Mouse (Mus musculus) MEL (cell line): ENCODE data around the gene Mtfp1. TPM values are rescaled to one million over a fixed set of nuclear protein-coding genes. Genes with fewer than 3 reads are reported as not detected.
"Not testable (repeated sequence)": the region's sequence is repeated elsewhere in the genome, so short reads cannot be mapped to it uniquely, and the experiment has no call there.

ENCODE experiments used
- DNase-seq: peaks from one replicate; pipeline ENCODE4 v3.0.0; 2011; ENCODE audit warnings: low read depth, low spot score
- H3K27ac ChIP-seq: 2 replicates; pipeline ENCODE4 v1.5.1; 2012; ENCODE audit warnings: low read depth, mild to moderate bottlenecking, control low read depth, low read length, moderate library complexity; ENCODE audit not compliant: control insufficient read depth
- H3K27me3 ChIP-seq, 2 experiments: fragments of 150-350 bp in 1 of 2; sonication (generic) in 1 of 2; 2 replicates each; pipeline ENCODE4 v1.6.1; 2012; ENCODE audit warnings: low read length in 2 of 2, mild to moderate bottlenecking in 2 of 2, improper control_type of control experiment in 1 of 2, moderate library complexity in 1 of 2; ENCODE audit not compliant: insufficient read depth in 2 of 2, control insufficient read depth in 1 of 2
- H3K36me3 ChIP-seq, 2 experiments: 2 replicates each; pipeline ENCODE4 v1.6.1; 2012 to 2014; ENCODE audit warnings: low read length in 2 of 2, improper control_type of control experiment in 1 of 2, inconsistent platforms in 1 of 2, mild to moderate bottlenecking in 1 of 2; ENCODE audit not compliant: insufficient read depth in 2 of 2, control insufficient read depth in 1 of 2
- H3K4me1 ChIP-seq, 2 experiments: fragments of 150-350 bp in 1 of 2; sonication (generic) in 1 of 2; 2 replicates each; pipeline ENCODE4 v1.6.1; 2012; ENCODE audit warnings: low read length in 2 of 2, improper control_type of control experiment in 1 of 2, mild to moderate bottlenecking in 1 of 2; ENCODE audit not compliant: insufficient read depth in 2 of 2, control insufficient read depth in 1 of 2
- H3K4me3 ChIP-seq, 2 experiments: fragments of 150-350 bp in 1 of 2; sonication (generic) in 1 of 2; 2 replicates each; pipeline ENCODE4 v1.5.1; 2012; ENCODE audit warnings: low read depth in 2 of 2, low read length in 2 of 2, mild to moderate bottlenecking in 2 of 2, moderate library complexity in 2 of 2, control low read depth in 1 of 2, improper control_type of control experiment in 1 of 2; ENCODE audit not compliant: control insufficient read depth in 1 of 2, insufficient read depth in 1 of 2
- H3K79me2 ChIP-seq: 2 replicates; pipeline ENCODE4 v1.6.1; 2012; ENCODE audit warnings: mild to moderate bottlenecking, low read length, moderate library complexity; ENCODE audit not compliant: control insufficient read depth, poor library complexity, insufficient read depth
- H3K9ac ChIP-seq: 2 replicates; pipeline ENCODE4 v1.6.1; 2012; ENCODE audit warnings: low read depth, mild to moderate bottlenecking, control low read depth, low read length, moderate library complexity; ENCODE audit not compliant: control insufficient read depth, poor library complexity, severe bottlenecking
- H3K9me3 ChIP-seq: fragments of 150-350 bp; sonication (generic); replicated peaks from 2 replicates; pipeline ENCODE4 v1.6.1; 2012; ENCODE audit warnings: mild to moderate bottlenecking, low read length, improper control_type of control experiment, moderate library complexity; ENCODE audit not compliant: insufficient read depth
- CHD1 ChIP-seq: IDR thresholded peaks from 2 replicates; pipeline ENCODE4 v1.6.1; 2012; ENCODE audit warnings: low read depth, mild to moderate bottlenecking, inconsistent platforms, low read length, improper control_type of control experiment
- CHD2 ChIP-seq: IDR thresholded peaks from 2 replicates; pipeline ENCODE4 v1.6.1; 2011; ENCODE audit warnings: low read length, improper control_type of control experiment
- E2F4 ChIP-seq: IDR thresholded peaks from 2 replicates; pipeline ENCODE4 v1.6.1; 2011; ENCODE audit warnings: low read depth, low read length, improper control_type of control experiment, borderline replicate concordance
- ETS1 ChIP-seq: IDR thresholded peaks from 2 replicates; pipeline ENCODE4 v1.6.1; 2012; ENCODE audit warnings: low read depth, mild to moderate bottlenecking, inconsistent platforms, low read length, improper control_type of control experiment, moderate library complexity
- GABPA ChIP-seq: IDR thresholded peaks from 2 replicates; pipeline ENCODE4 v1.6.1; 2012; ENCODE audit warnings: low read depth, mild to moderate bottlenecking, inconsistent platforms, low read length, improper control_type of control experiment, moderate library complexity
- JUND ChIP-seq: IDR thresholded peaks from 2 replicates; pipeline ENCODE4 v1.6.1; 2011; ENCODE audit warnings: low read depth, mild to moderate bottlenecking, improper control_type of control experiment, low read length
- MEF2A ChIP-seq: IDR thresholded peaks from 2 replicates; pipeline ENCODE4 v1.6.1; 2014; ENCODE audit warnings: low read depth, mild to moderate bottlenecking, inconsistent platforms, low read length, improper control_type of control experiment; ENCODE audit not compliant: poor library complexity, insufficient replicate concordance, severe bottlenecking; ENCODE audit errors: extremely low read depth
- MYB ChIP-seq: IDR thresholded peaks from 2 replicates; pipeline ENCODE4 v1.6.1; 2011; ENCODE audit warnings: mild to moderate bottlenecking, low read depth, low read length, improper control_type of control experiment
- MYC ChIP-seq: IDR thresholded peaks from 2 replicates; pipeline ENCODE4 v1.6.1; 2011; ENCODE audit warnings: low read depth, mild to moderate bottlenecking, low read length, improper control_type of control experiment, moderate library complexity
- NRF1 ChIP-seq: IDR thresholded peaks from 2 replicates; pipeline ENCODE4 v1.6.1; 2014; ENCODE audit warnings: low read depth, mild to moderate bottlenecking, inconsistent platforms, low read length, improper control_type of control experiment, moderate library complexity; ENCODE audit not compliant: poor library complexity, insufficient read depth, severe bottlenecking
- POLR2A ChIP-seq, 2 experiments: IDR thresholded peaks; 2 replicates each; pipeline ENCODE4 v1.6.1; 2011 to 2012; ENCODE audit warnings: low read length in 2 of 2, mild to moderate bottlenecking in 2 of 2, control low read depth in 1 of 2, improper control_type of control experiment in 1 of 2, low read depth in 1 of 2, moderate library complexity in 1 of 2; ENCODE audit not compliant: control insufficient read depth in 1 of 2, insufficient read depth in 1 of 2, poor library complexity in 1 of 2
- POLR2AphosphoS2 ChIP-seq: IDR thresholded peaks from 2 replicates; pipeline ENCODE4 v1.6.1; 2011; ENCODE audit warnings: low read length, improper control_type of control experiment
- TAL1 ChIP-seq: IDR thresholded peaks from 2 replicates; pipeline ENCODE4 v1.6.1; 2012; ENCODE audit warnings: mild to moderate bottlenecking, inconsistent platforms, low read length, moderate library complexity, mixed read lengths
- TBP ChIP-seq: IDR thresholded peaks from 2 replicates; pipeline ENCODE4 v1.8.0; 2011; ENCODE audit warnings: low read depth, low read length, improper control_type of control experiment
- UBTF ChIP-seq: IDR thresholded peaks from 2 replicates; pipeline ENCODE4 v1.6.1; 2012; ENCODE audit warnings: low read depth, mild to moderate bottlenecking, inconsistent platforms, low read length, improper control_type of control experiment, moderate library complexity, borderline replicate concordance; ENCODE audit not compliant: insufficient read depth
- USF2 ChIP-seq, 2 experiments: IDR thresholded peaks; 2 replicates each; pipeline ENCODE4 v1.6.1; 2011 to 2012; ENCODE audit warnings: improper control_type of control experiment in 2 of 2, low read length in 2 of 2, borderline replicate concordance in 1 of 2, inconsistent platforms in 1 of 2, low read depth in 1 of 2, mild to moderate bottlenecking in 1 of 2; ENCODE audit not compliant: insufficient read depth in 1 of 2
- ZKSCAN1 ChIP-seq: IDR thresholded peaks from 2 replicates; pipeline ENCODE4 v1.6.1; 2012; ENCODE audit warnings: low read depth, mild to moderate bottlenecking, inconsistent platforms, low read length, improper control_type of control experiment, moderate library complexity
- polyA plus RNA-seq, 2 experiments: library from polyadenylated mRNA; stranded (reverse) in 1 of 2; unstranded in 1 of 2; fragments of >175 nt in 1 of 2; fragments of >200 nt in 1 of 2; gene quantifications; 2 replicates each; pipeline versions ENCODE4 v1.2.1 to v1.2.4; 2012; ENCODE audit warnings: low replicate concordance in 2 of 2, low read depth in 1 of 2; ENCODE audit not compliant: insufficient read length in 2 of 2, insufficient read depth in 1 of 2, missing spikeins in 1 of 2
- total RNA-seq: library from RNA; depleted of rRNA; stranded (reverse); fragments of 300-350 nt; gene quantifications from 2 replicates; pipeline ENCODE4 v1.2.3, GENCODE M21; 2012

The Mtfp1 gene
- total and polyA plus RNA-seq, 3 experiments = 70.5 to 84.8 TPM; not detected in 1

GRCm38 (mm10) chr11:4108691-4109090 is 13.4 kb upstream of the Mtfp1 start:
- H3K27ac ChIP-seq = no peak overlapping the region
- H3K9ac ChIP-seq = no peak overlapping the region
- H3K36me3 ChIP-seq = peaks cover 0 to 3% of the 10 kb centered on the region in 2 experiments; a peak in 2 of 4 replicates
- TF ChIP-seq E2F4 = no peak
- TF ChIP-seq MEF2A = no peak
- no peak for TF ChIP-seq UBTF
- no peak for TF ChIP-seq JUND
- TF ChIP-seq POLR2AphosphoS2 = no peak
- TF ChIP-seq USF2 (IDR thresholded peaks at IDR 0.05; ENCODE audit: borderline replicate concordance in 1 of 2, insufficient read depth in 1 of 2, low read depth in 1 of 2, low read length in 2 of 2) = no peak
- TF ChIP-seq ZKSCAN1 = no peak
- no peak for TF ChIP-seq TBP
- no peak for TF ChIP-seq TAL1
- no peak for TF ChIP-seq MYC
- no peak for TF ChIP-seq CHD2
- TF ChIP-seq ETS1 = no peak
- TF ChIP-seq POLR2A (IDR thresholded peaks at IDR 0.05; ENCODE audit: control insufficient read depth in 1 of 2, insufficient read depth in 1 of 2, low read depth in 1 of 2, low read length in 2 of 2, poor library complexity in 1 of 2) = no peak
- no peak overlapping the region for H3K4me3 ChIP-seq
- H3K9me3 ChIP-seq = no peaks in the 10 kb centered on the region
- peaks cover 4 to 6% of the 10 kb centered on the region in 2 experiments for H3K4me1 ChIP-seq
- H3K27me3 ChIP-seq = no peaks in the 10 kb centered on the region
- no peak for DNase-seq
- H3K79me2 ChIP-seq = no peaks in the 10 kb centered on the region

- H3K79me2 ChIP-seq, DNase-seq, H3K4me1 ChIP-seq, H3K27me3 ChIP-seq, H3K9ac ChIP-seq, H3K36me3 ChIP-seq, H3K9me3 ChIP-seq, H3K27ac ChIP-seq, H3K4me3 ChIP-seq: not testable (repeated sequence)
Measured at GRCm38 (mm10) chr11:4107901-4108300, 12.7 kb upstream of the Mtfp1 start.

GRCm38 (mm10) chr11:4105444-4105843 is 10.2 kb upstream of the Mtfp1 start:
- no peak overlapping the region for H3K9ac ChIP-seq
- H3K9me3 ChIP-seq = no peaks in the 10 kb centered on the region
- no peaks in the 10 kb centered on the region for H3K27me3 ChIP-seq
- H3K4me3 ChIP-seq = no peak overlapping the region
- no peaks in the 10 kb centered on the region; a peak in 1 of 4 replicates for H3K36me3 ChIP-seq
- no peaks in the 10 kb centered on the region for H3K4me1 ChIP-seq
- H3K27ac ChIP-seq = no peak overlapping the region
- no peaks in the 10 kb centered on the region for H3K79me2 ChIP-seq
- TF ChIP-seq ZKSCAN1 (no peak), GABPA (no peak), CHD2 (no peak), MYB (no peak), CHD1 (no peak), TAL1 (no peak), NRF1 (no peak), JUND (no peak)
- TF ChIP-seq, all 39 proteins: peak for 0
- no peak for DNase-seq
